Comparison of ENCODE assay signal across 8 mouse cellular contexts in genomic region chr13:74259460-74260230, GRCm38 (mm10). TPM values are rescaled to one million over a fixed set of nuclear protein-coding genes. Genes with fewer than 3 reads are reported as not detected.
DNase-seq lines count a peak whose midpoint lies in the region; ATAC-seq lines count a peak whose summit lies in the region.

No protein-coding gene starts in this region.

- DNase-seq in R1 (ENCODE audit: low read depth, low spot score) = peak; percentile 61
- peak; percentile 38 to 62 for DNase-seq in gastrocnemius, postnatal 4 days (ENCODE audit: low spot score in 2 of 2)
- DNase-seq in intestine, embryonic 14.5 days (ENCODE audit: low spot score) = peak; percentile 79
- DNase-seq in limb, embryonic 10.5 days (ENCODE audit: low spot score) = peak; percentile 73
- DNase-seq in mesoderm, embryonic 11.5 days (ENCODE audit: low read depth, low spot score) = peak; percentile 52
- peak; percentile 58 for DNase-seq in right cerebral cortex, postnatal 14 days
- peak; percentile 69 to 79 for DNase-seq in urinary bladder, postnatal 4 days (ENCODE audit: low spot score in 2 of 2)

- WGBS in intestine, embryonic 14.5 days = 4% methylated on average over 35 of the region's 35 CpGs
- 4% methylated on average over 35 of the region's 35 CpGs for WGBS in limb, embryonic 10.5 days

- no peaks in the 10 kb centered on the region for H3K9me3 ChIP-seq in intestine, embryonic 14.5 days (ENCODE audit: control insufficient read depth, low read length)
- H3K9me3 ChIP-seq in limb, embryonic 10.5 days (replicated peaks) = no peaks in the 10 kb centered on the region

- H3K4me2 ChIP-seq in intestine, embryonic 14.5 days (ENCODE audit: low read length) = peak overlapping the region; percentile 90

- peak overlapping the region; percentile 63 for H3K9ac ChIP-seq in intestine, embryonic 14.5 days (ENCODE audit: low read length)

- H3K27me3 ChIP-seq in intestine, embryonic 14.5 days (replicated peaks; ENCODE audit: control insufficient read depth, insufficient read depth, low read length) = no peaks in the 10 kb centered on the region
- H3K27me3 ChIP-seq in limb, embryonic 10.5 days (ENCODE audit: low read depth, poor library complexity, severe bottlenecking) = peaks cover 17% of the 10 kb centered on the region; the same call in 1 of the 2 replicates

- peak; percentile 93 for ATAC-seq in common myeloid progenitor, adult 5-6 weeks (replicated peaks; ENCODE audit: low read depth, poor library complexity, severe bottlenecking)
- ATAC-seq in intestine, embryonic 14.5 days (replicated peaks; ENCODE audit: low FRiP score, low TSS enrichment, low read depth) = peak; percentile 75

- H3K4me1 ChIP-seq in intestine, embryonic 14.5 days (replicated peaks; ENCODE audit: control insufficient read depth, insufficient read depth, low read length) = 0 out of 2 replicates have a peak, but pooled peaks cover 3% of the 10 kb centered on the region
- peaks cover 12% of the 10 kb centered on the region for H3K4me1 ChIP-seq in limb, embryonic 10.5 days

- H3K27ac ChIP-seq in intestine, embryonic 14.5 days (ENCODE audit: low read depth) = no peak overlapping the region
- H3K27ac ChIP-seq in limb, embryonic 10.5 days = peak overlapping the region; percentile 90

- H3K4me3 ChIP-seq in intestine, embryonic 14.5 days (ENCODE audit: low read depth, low read length) = peak overlapping the region; percentile 56
- peak overlapping the region; percentile 67 for H3K4me3 ChIP-seq in limb, embryonic 10.5 days

- H3K36me3 ChIP-seq in intestine, embryonic 14.5 days (ENCODE audit: control insufficient read depth, insufficient read depth, low read length) = no peaks in the 10 kb centered on the region
- no peaks in the 10 kb centered on the region for H3K36me3 ChIP-seq in limb, embryonic 10.5 days

RNA-seq across cellular contexts. Expression of gene Ahrr, which starts 32.5 kb away (rescaled TPM):
- total RNA-seq in common myeloid progenitor, adult 5-6 weeks (2017) = 0.23 TPM in 1 of 2 replicates, not detected in the other
- total RNA-seq in gastrocnemius, postnatal 4 days (2021) = under 1 TPM; 0.22 to 0.39 TPM
- polyA plus RNA-seq in intestine, embryonic 14.5 days (2014; fragmentation: Nextera tagmentation; extraction: Ambion mirVana) = 0.30 and 0.64 TPM in 2 replicates
- polyA plus RNA-seq in limb, embryonic 10.5 days (2016; fragmentation: Nextera tagmentation; extraction: Ambion mirVana) = 1.1 TPM in 2 replicates

RNA-seq across cellular contexts. Expression of gene Exoc3, which starts 51.1 kb away (rescaled TPM):
- 38.2 and 40.0 TPM in 2 replicates for total RNA-seq in common myeloid progenitor, adult 5-6 weeks (2017)
- total RNA-seq in gastrocnemius, postnatal 4 days (2021) = 10 to 100 TPM; 39.0 to 43.5 TPM
- 75.7 and 76.8 TPM in 2 replicates for polyA plus RNA-seq in intestine, embryonic 14.5 days (2014; fragmentation: Nextera tagmentation; extraction: Ambion mirVana)
- polyA plus RNA-seq in limb, embryonic 10.5 days (2016; fragmentation: Nextera tagmentation; extraction: Ambion mirVana) = 78.4 and 87.2 TPM in 2 replicates

RNA-seq across cellular contexts. Expression of gene Pdcd6, which starts 57.7 kb away (rescaled TPM):
- total RNA-seq in common myeloid progenitor, adult 5-6 weeks (2017) = 92.3 and 104 TPM in 2 replicates
- total RNA-seq in gastrocnemius, postnatal 4 days (2021) = 10 to 100 TPM; 41.8 to 42.4 TPM
- polyA plus RNA-seq in intestine, embryonic 14.5 days (2014; fragmentation: Nextera tagmentation; extraction: Ambion mirVana) = 173 and 179 TPM in 2 replicates
- 134 and 136 TPM in 2 replicates for polyA plus RNA-seq in limb, embryonic 10.5 days (2016; fragmentation: Nextera tagmentation; extraction: Ambion mirVana)
